ENCODE assay signal across 8 mouse cellular contexts in the genomic region with DNA sequence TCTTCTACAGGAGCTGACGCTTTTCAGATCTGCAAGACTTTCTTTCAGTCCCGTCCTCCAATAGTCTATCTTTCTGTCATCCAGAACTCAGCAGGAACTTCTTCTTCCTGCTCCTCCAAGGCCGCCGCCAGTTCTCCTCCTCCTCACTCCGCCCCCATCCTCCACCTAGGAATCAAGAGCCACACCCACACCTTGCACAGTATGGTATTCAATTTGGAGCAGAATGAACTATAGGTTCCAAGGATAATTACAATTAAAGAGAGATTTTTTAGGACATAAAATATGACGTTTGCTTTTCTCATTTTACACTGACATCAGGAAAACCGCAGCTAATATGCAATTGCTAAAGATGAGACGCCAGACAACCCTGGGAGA. TPM values are rescaled to one million over a fixed set of nuclear protein-coding genes. Genes with fewer than 3 reads are reported as not detected.
DNase-seq lines count a peak whose midpoint lies in the region; ATAC-seq and TF ChIP-seq lines count a peak whose summit lies in the region.

No protein-coding gene starts in this region.

- no peaks in the 10 kb centered on the region for H3K36me3 ChIP-seq in kidney, embryonic 16.5 days (ENCODE audit: insufficient read depth, low read length)
- no peaks in the 10 kb centered on the region for H3K36me3 ChIP-seq in hindbrain, postnatal 0 days (ENCODE audit: insufficient read depth, low read length)
- H3K36me3 ChIP-seq in midbrain, embryonic 15.5 days (replicated peaks), result no peaks in the 10 kb centered on the region

- H3K27me3 ChIP-seq in kidney, embryonic 16.5 days (ENCODE audit: insufficient read depth, low read length), result no peaks in the 10 kb centered on the region
- H3K27me3 ChIP-seq in hindbrain, postnatal 0 days (ENCODE audit: insufficient read depth, low read length), result no peaks in the 10 kb centered on the region
- H3K27me3 ChIP-seq in midbrain, embryonic 15.5 days (replicated peaks), result no peaks in the 10 kb centered on the region

- no peaks in the 10 kb centered on the region for H3K4me1 ChIP-seq in kidney, embryonic 16.5 days (ENCODE audit: insufficient read depth, low read length)
- H3K4me1 ChIP-seq in cortical plate, adult 2 months (ENCODE audit: control insufficient read depth, insufficient read depth, low read length), result no peaks in the 10 kb centered on the region
- H3K4me1 ChIP-seq in hindbrain, postnatal 0 days (ENCODE audit: insufficient read depth, low read length), result no peaks in the 10 kb centered on the region
- H3K4me1 ChIP-seq in midbrain, embryonic 15.5 days, result 0 out of 2 replicates have a peak, but pooled peaks cover 4% of the 10 kb centered on the region

- no peak for TF ChIP-seq CTCF in cortical plate, adult 2 months (IDR thresholded peaks at IDR 0.05; ENCODE audit: extremely low read depth, insufficient read depth, low read length)
- TF ChIP-seq CTCF in hindbrain, postnatal 0 days (IDR thresholded peaks at IDR 0.05; ENCODE audit: low read depth), result no peak

- H3K9me3 ChIP-seq in kidney, embryonic 16.5 days (ENCODE audit: low read length), result 0 out of 2 replicates have a peak, but pooled peaks cover 5% of the 10 kb centered on the region
- H3K9me3 ChIP-seq in hindbrain, postnatal 0 days (ENCODE audit: low read length), result peaks cover 4% of the 10 kb centered on the region; the same call in 1 of the 2 replicates
- H3K9me3 ChIP-seq in midbrain, embryonic 15.5 days, result peaks cover 2% of the 10 kb centered on the region

- DNase-seq in kidney, postnatal 4 days, result no peak
- DNase-seq in hindbrain, postnatal 0 days (ENCODE audit: low spot score), result no peak
- DNase-seq in urinary bladder, postnatal 10 days (ENCODE audit: low spot score), result no peak
- no peak for DNase-seq in gastrocnemius, adult 18-20 months (ENCODE audit: low spot score)
- DNase-seq in c-Kit-positive CD71-positive TER-119-positive erythroid progenitor cells, embryonic 14.5 days (ENCODE audit: low spot score), result no peak

- H3K9ac ChIP-seq in kidney, embryonic 16.5 days (replicated peaks; ENCODE audit: low read length), result peak overlapping the region; percentile 64
- peak overlapping the region; percentile 31; the same call in 1 of the 2 replicates for H3K9ac ChIP-seq in hindbrain, postnatal 0 days (replicated peaks; ENCODE audit: low read length)
- H3K9ac ChIP-seq in midbrain, embryonic 15.5 days, result peak overlapping the region; percentile 49; the same call in 1 of the 2 replicates

- ATAC-seq in kidney, embryonic 16.5 days (ENCODE audit: low FRiP score, low TSS enrichment), result peak; percentile 92
- peak; percentile 95 for ATAC-seq in hindbrain, postnatal 0 days
- ATAC-seq in midbrain, embryonic 15.5 days (replicated peaks), result peak; percentile 94

- no peak for TF ChIP-seq POLR2A in cortical plate, adult 2 months (IDR thresholded peaks at IDR 0.05; ENCODE audit: extremely low read depth, insufficient read depth, low read length)

- peak overlapping the region; percentile 55 for H3K4me2 ChIP-seq in kidney, embryonic 16.5 days (replicated peaks; ENCODE audit: low read depth, low read length)
- H3K4me2 ChIP-seq in hindbrain, postnatal 0 days (ENCODE audit: low read depth, low read length), result peak overlapping the region; percentile 54
- H3K4me2 ChIP-seq in midbrain, embryonic 15.5 days, result peak overlapping the region; percentile 53

- 20% methylated on average over 8 of the region's 8 CpGs for WGBS in kidney, embryonic 16.5 days
- 24% methylated on average over 8 of the region's 8 CpGs for WGBS in hindbrain, postnatal 0 days
- WGBS in midbrain, embryonic 15.5 days, result 19% methylated on average over 8 of the region's 8 CpGs

- H3K27ac ChIP-seq in kidney, embryonic 16.5 days (ENCODE audit: low read length), result no peak overlapping the region
- no peak overlapping the region for H3K27ac ChIP-seq in cortical plate, adult 2 months (ENCODE audit: insufficient read depth, low read length)
- H3K27ac ChIP-seq in hindbrain, postnatal 0 days, result 0 out of 2 replicates have a peak overlapping the region, but pooled peaks have one; percentile 41
- peak overlapping the region; percentile 75 for H3K27ac ChIP-seq in midbrain, embryonic 15.5 days

- H3K4me3 ChIP-seq in kidney, embryonic 16.5 days (ENCODE audit: low read length), result peak overlapping the region; percentile 57
- peak overlapping the region; percentile 54 for H3K4me3 ChIP-seq in cortical plate, adult 2 months (ENCODE audit: insufficient read depth, low read length)
- peak overlapping the region; percentile 53 for H3K4me3 ChIP-seq in hindbrain, postnatal 0 days (ENCODE audit: low read length)
- H3K4me3 ChIP-seq in midbrain, embryonic 15.5 days, result peak overlapping the region; percentile 62

RNA-seq across cellular contexts. Expression of gene 6720489N17Rik, which starts 29.4 kb away (rescaled TPM):
- polyA plus RNA-seq in kidney, embryonic 16.5 days (2015; fragmentation: Nextera tagmentation; extraction: Ambion mirVana), result 11.6 and 15.0 TPM in 2 replicates
- polyA plus RNA-seq in cortical plate, adult 2 months (2012; rRNA removed), result 4.1 and 4.7 TPM in 2 replicates
- 1.3 and 4.3 TPM in 2 replicates for total RNA-seq in hindbrain, postnatal 0 days (2014; rRNA removed)
- 4.6 and 5.5 TPM in 2 replicates for polyA plus RNA-seq in hindbrain, postnatal 0 days (2015; fragmentation: Nextera tagmentation; extraction: Ambion mirVana)
- 7.9 and 9.2 TPM in 2 replicates for polyA plus RNA-seq in midbrain, embryonic 15.5 days (2015; fragmentation: Nextera tagmentation; extraction: Ambion mirVana)
- 1 to 10 TPM in 1 of 2 experiments, under 1 TPM in 1; 0.64 to 1.8 TPM for total RNA-seq in gastrocnemius, adult 18-20 months (2021)

Comparison
In these comparisons a context has a peak if more than half of its experiments do, and no peak if none do; other contexts are left out.
1. H3K27ac ChIP-seq: peak in hindbrain, postnatal 0 days (single experiment) and midbrain, embryonic 15.5 days (single experiment); none in kidney, embryonic 16.5 days (single experiment) and cortical plate, adult 2 months (single experiment).
2. Peak in every context shown above with its lines, with median percentiles within 50 percentile points of each other: ATAC-seq, H3K4me2 ChIP-seq, H3K4me3 ChIP-seq and H3K9ac ChIP-seq.